Mouse (Mus musculus) mesoderm, embryonic 11.5 days (tissue): Measurements from ENCODE around the gene Gm4559.
"Not testable (repeated sequence)": the region's sequence is repeated elsewhere in the genome, so short reads cannot be mapped to it uniquely, and the experiment has no call there.

Source experiments
- DNase-seq: peaks from one replicate; pipeline ENCODE4 v3.0.0-alpha.2; 2012; ENCODE audit warnings: low read depth, low spot score

The Gm4559 gene

GRCm38 (mm10) chr7:142279291-142279690 is 5.1 kb upstream of the Gm4559 start:
- DNase-seq = not testable (repeated sequence)

- DNase-seq = peak; percentile 73
Measured at GRCm38 (mm10) chr7:142278183-142278582, 4.0 kb upstream of the Gm4559 start.

- DNase-seq = not testable (repeated sequence)
Measured at GRCm38 (mm10) chr7:142258254-142258653, 15.9 kb downstream of the Gm4559 start, which contains the start of gene Gm2431. Gene Gm2431 (minus strand): TSS chr7:142258354.

GRCm38 (mm10) chr7:142255517-142255916 is 18.6 kb downstream of the Gm4559 start:
- peak; percentile 46 for DNase-seq

- peak; percentile 48 for DNase-seq
Measured at GRCm38 (mm10) chr7:142249824-142250223, 24.3 kb downstream of the Gm4559 start.

GRCm38 (mm10) chr7:142240978-142241377 is 33.2 kb downstream of the Gm4559 start, which contains the start of gene Gm40460:
Gene Gm40460 (minus strand): TSS chr7:142241078.
- DNase-seq = no peak

GRCm38 (mm10) chr7:142231540-142231939 is 42.6 kb downstream of the Gm4559 start:
- no peak for DNase-seq

- DNase-seq = not testable (repeated sequence)
Measured at GRCm38 (mm10) chr7:142229871-142230270, 44.3 kb downstream of the Gm4559 start, which contains the start of gene Krtap5-5. Gene Krtap5-5 (minus strand): TSS chr7:142229971.

- no peak for DNase-seq
Measured at GRCm38 (mm10) chr7:142224518-142224917, 49.6 kb downstream of the Gm4559 start.
